Mouse (Mus musculus) embryonic facial prominence, embryonic 12.5 days (tissue): ENCODE results near the gene Cpne6. TPM values are rescaled to one million over a fixed set of nuclear protein-coding genes. Genes with fewer than 3 reads are reported as not detected.

ENCODE experiments used
- ATAC-seq: fragments of 200-750 bp; cut with Nextera tagmentation; 2 replicates; pipeline ENCODE4 v1.8.0; 2017; ENCODE audit not compliant: insufficient number of reproducible peaks, insufficient read depth, low FRiP score, low TSS enrichment
- H3K27ac ChIP-seq: fragments of 300-500 bp; sonication (generic); 2 replicates; pipeline ENCODE4 v1.5.1; 2016; ENCODE audit warnings: mild to moderate bottlenecking
- H3K27me3 ChIP-seq: fragments of 300-500 bp; sonication (generic); 2 replicates; pipeline ENCODE4 v1.6.1; 2016; ENCODE audit warnings: mild to moderate bottlenecking, moderate library complexity
- H3K36me3 ChIP-seq: fragments of 300-500 bp; sonication (generic); 2 replicates; pipeline ENCODE4 v1.6.1; 2016; ENCODE audit warnings: mild to moderate bottlenecking
- H3K4me1 ChIP-seq: fragments of 300-500 bp; sonication (generic); 2 replicates; pipeline ENCODE4 v1.6.1; 2016
- H3K4me2 ChIP-seq: fragments of 300-500 bp; sonication (generic); replicated peaks from 2 replicates; pipeline ENCODE4 v1.6.1; 2016; ENCODE audit warnings: mild to moderate bottlenecking, moderate library complexity
- H3K4me3 ChIP-seq: fragments of 300-500 bp; sonication (generic); 2 replicates; pipeline ENCODE4 v1.5.1; 2016; ENCODE audit warnings: mild to moderate bottlenecking
- H3K9ac ChIP-seq: fragments of 300-500 bp; sonication (generic); 2 replicates; pipeline ENCODE4 v1.6.1; 2016; ENCODE audit warnings: mild to moderate bottlenecking, moderate library complexity
- H3K9me3 ChIP-seq: fragments of 300-500 bp; sonication (generic); 2 replicates; pipeline ENCODE4 v1.6.1; 2016; ENCODE audit warnings: mild to moderate bottlenecking, moderate library complexity
- WGBS: fragments of 180-500 bp; shearing (Covaris S2); methylation state at CpG from one replicate; pipeline ENCODE4 v1.1.7; 2016; 5-methylcytosine and 5-hydroxymethylcytosine counted together
- polyA plus RNA-seq: library from polyadenylated mRNA; unstranded; fragments of >200 nt; fragmentation: Nextera tagmentation; extraction: Ambion mirVana; gene quantifications from 2 replicates; pipeline ENCODE4 v1.2.1, GENCODE M21; 2016

Gene Cpne6
- polyA plus RNA-seq, 1 experiment from 2014 or later = 0.90 TPM

DNA sequence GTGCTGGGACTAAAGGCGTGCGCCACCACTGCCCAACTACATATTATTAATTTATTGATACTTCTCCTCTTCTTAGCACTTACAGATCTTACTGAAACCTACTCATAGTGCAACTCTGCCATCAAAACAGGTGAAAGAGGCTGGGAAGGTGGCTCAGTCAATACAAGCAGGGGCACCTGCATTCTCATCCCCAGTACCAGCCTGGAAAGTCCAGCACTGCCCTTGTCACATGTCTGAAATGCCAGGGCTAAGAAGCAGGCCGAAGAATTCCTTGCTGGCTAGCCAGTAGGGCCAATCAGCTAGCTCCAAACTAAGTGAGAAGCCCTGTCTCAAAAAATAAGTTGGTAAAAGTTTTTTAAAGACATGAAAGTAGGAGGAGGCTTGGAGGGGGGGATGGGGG, 47.3 kb downstream of the Cpne6 start:
- no peak overlapping the region for H3K4me3 ChIP-seq
- H3K9ac ChIP-seq = no peak overlapping the region
- no peaks in the 10 kb centered on the region for H3K27me3 ChIP-seq
- WGBS = 91% methylated on average over 3 of the region's 3 CpGs
- no peak for ATAC-seq
- H3K36me3 ChIP-seq = no peaks in the 10 kb centered on the region
- peaks cover 18% of the 10 kb centered on the region for H3K4me1 ChIP-seq
- H3K4me2 ChIP-seq = no peak overlapping the region
- no peak overlapping the region for H3K27ac ChIP-seq
- H3K9me3 ChIP-seq = no peaks in the 10 kb centered on the region

DNA sequence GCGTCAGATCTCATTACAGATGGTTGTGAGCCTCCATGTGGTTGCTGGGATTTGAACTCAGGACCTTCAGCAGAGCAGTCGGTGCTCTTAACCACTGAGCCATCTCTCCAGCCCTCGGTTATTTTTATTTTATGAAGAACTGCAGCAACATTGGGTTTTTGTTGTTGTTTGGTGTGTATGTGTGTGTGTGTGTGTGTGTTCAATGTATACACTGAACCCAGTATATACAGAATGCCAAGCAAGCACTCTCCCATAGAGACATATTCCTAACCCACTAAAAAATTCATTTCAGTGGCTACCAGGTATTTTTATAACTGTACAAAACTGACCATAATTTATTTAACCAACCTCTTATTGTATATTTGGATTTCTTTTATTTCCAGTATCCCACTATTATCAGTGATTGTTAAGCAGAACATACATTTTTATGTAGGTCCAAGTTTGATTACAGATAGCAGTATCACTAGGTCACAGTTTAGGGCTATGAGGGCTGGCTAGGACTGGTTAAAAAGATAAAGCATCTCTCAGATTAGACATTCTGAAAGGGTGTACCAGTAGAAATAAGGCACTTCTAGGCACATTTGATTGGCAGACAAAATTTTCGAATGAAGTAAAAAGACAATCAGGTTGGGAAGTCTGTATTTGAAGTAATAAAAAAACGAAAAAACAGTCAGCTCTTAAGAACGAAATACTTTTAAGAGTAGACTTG, 48.6 kb downstream of the Cpne6 start:
- H3K27ac ChIP-seq = no peak overlapping the region
- WGBS = 55% methylated on average over 6 of the region's 6 CpGs
- peak overlapping the region; percentile 70 for H3K4me2 ChIP-seq
- H3K4me3 ChIP-seq = peak overlapping the region; percentile 67
- H3K9ac ChIP-seq = peak overlapping the region; percentile 80; the same call in 1 of the 2 replicates
- H3K36me3 ChIP-seq = peaks cover 7% of the 10 kb centered on the region
- H3K9me3 ChIP-seq = no peaks in the 10 kb centered on the region
- peaks cover 18% of the 10 kb centered on the region for H3K4me1 ChIP-seq
- no peaks in the 10 kb centered on the region for H3K27me3 ChIP-seq
- ATAC-seq = no peak

DNA sequence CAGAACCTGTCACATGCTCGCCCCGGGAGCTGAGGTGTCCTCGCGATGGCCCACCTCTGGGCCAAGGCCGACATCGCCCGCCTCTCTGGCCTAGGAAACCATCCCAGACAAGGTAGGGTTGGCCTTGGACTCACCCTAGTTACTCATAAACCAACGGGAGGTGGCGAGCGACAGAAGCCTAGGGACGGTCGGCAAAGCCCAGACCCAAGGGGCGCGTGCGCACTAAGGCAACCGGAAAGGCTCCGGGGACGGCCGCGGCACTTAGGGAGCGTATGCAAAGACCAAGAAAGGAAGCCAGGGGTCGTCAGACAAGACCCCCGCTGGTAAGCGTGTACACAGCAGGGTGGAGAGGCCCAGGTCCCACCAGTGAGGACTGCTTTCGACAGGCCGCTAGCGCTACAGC, 49.6 kb downstream of the Cpne6 start, which contains the start of gene Dcaf11:
Gene Dcaf11 (plus strand): TSS at position 208 of the 403 bp plus-strand sequence.
- ATAC-seq = peak; percentile 85
- WGBS = under 1% methylated on average over 27 of the region's 27 CpGs

DNA sequence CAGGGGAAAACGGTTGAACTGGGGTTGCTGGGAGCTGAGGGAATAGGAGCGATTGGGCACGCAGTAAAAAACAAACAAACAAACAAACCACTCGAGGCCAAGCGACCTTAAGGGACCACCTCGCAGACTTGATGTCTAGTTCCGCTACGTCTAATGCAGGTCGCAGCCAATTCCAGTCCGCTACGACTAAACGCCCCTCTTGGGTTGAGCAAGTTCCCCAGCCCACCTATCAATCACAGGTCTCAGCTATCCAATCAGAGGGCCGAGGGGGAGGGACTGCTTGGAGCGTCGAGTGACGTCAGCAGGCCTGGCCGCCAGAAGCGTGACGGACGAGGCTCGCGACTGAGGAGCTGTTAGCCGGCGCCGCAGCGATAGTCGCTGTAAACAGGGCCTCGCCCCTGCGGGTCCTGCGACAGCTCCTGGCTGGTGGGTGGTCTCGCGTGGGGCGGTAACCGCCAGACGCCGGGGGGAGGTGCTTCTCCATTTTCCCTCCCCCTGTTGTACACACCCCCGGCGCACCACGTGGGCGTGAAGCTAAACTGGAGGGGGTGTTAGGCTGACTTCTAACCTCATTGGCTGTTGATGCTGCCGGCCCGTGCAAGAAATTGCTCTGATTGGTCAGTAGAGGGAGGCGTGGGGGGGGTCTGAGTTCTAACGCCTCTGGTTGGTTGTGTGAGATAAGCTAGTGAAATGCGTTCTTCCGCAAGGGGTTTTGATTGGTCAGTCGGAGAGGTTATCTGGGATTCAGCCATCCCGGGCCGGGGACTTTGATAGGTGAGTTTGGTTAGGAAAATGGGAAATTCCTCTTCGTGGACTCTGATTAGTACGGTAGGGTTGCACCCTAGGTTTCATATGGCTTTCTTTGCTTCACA, 50.2 kb downstream of the Cpne6 start, which contains the start of gene A730061H03Rik:
Gene A730061H03Rik (minus strand): TSS at position 205 of the 872 bp plus-strand sequence.
- Histone ChIP-seq H3K27ac (peak within 1 kb of the TSS; percentile 95), H3K9ac (peak within 1 kb of the TSS; percentile 80), H3K36me3 (peaks cover 23% of the 10 kb centered on the region), H3K27me3 (no peaks in the 10 kb centered on the region), H3K4me1 (peaks cover 18% of the 10 kb centered on the region), H3K4me2 (peak within 1 kb of the TSS; percentile 70), H3K4me3 (peak within 1 kb of the TSS; percentile 67), H3K9me3 (no peaks in the 10 kb centered on the region)
- WGBS = under 1% methylated on average over 51 of the region's 51 CpGs
- peak; percentile 94 for ATAC-seq

More for the DNA sequence above, 49.6 kb downstream of the Cpne6 start, which contains the start of gene Dcaf11:
- Histone ChIP-seq H3K27me3 (no peaks in the 10 kb centered on the region), H3K4me3 (peak within 1 kb of the TSS; percentile 67), H3K36me3 (peaks cover 16% of the 10 kb centered on the region), H3K9ac (peak within 1 kb of the TSS; percentile 80), H3K4me2 (peak within 1 kb of the TSS; percentile 70), H3K4me1 (peaks cover 18% of the 10 kb centered on the region), H3K27ac (peak within 1 kb of the TSS; percentile 95), H3K9me3 (no peaks in the 10 kb centered on the region)

DNA sequence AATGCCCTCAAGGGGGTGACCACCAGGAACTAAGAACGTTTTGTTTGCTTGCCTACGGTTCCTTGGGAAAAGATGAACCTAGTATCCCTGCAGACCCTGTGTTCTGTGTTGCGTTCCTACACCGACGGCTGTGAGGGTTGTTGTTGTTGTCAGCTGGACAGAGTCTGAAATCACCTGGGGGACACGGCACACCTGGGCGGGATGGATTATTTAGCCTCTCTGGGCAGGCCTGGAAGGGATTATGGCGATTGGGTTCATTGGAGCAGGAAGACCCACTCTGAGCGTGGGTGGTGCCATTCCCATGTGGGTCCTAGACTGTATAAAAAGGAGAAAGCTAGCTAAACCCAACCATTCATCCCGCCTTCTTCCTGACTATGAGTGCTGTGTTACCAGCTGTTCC, 51.6 kb downstream of the Cpne6 start:
- H3K36me3 ChIP-seq = peaks cover 37% of the 10 kb centered on the region
- H3K4me3 ChIP-seq = peak overlapping the region; percentile 67
- H3K9me3 ChIP-seq = no peaks in the 10 kb centered on the region
- no peak overlapping the region for H3K9ac ChIP-seq
- H3K4me2 ChIP-seq = peak overlapping the region; percentile 70
- peaks cover 16% of the 10 kb centered on the region for H3K4me1 ChIP-seq
- H3K27ac ChIP-seq = no peak overlapping the region
- WGBS = 73% methylated on average over 10 of the region's 10 CpGs
- H3K27me3 ChIP-seq = no peaks in the 10 kb centered on the region
- ATAC-seq = no peak

DNA sequence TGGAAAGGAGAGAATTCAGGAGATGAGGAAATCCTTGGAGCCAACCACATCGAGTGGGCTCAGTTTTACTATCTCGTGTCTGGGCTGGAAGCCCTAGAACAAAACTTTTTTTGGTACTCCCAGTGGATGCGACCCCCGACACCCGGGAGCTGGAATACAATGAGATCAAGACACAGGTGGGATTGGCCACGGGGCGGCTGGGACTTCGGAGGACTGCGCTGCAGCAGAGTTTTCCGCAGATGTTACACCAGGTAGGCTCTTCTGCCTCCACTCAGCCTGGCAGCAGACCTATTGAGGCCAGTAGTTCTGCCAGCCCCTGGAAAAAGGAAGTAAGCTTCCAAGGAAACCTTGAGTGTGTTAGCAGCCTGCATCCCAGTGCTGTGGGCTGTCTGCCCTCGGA, 53.0 kb downstream of the Cpne6 start:
- Histone ChIP-seq H3K27ac (no peak overlapping the region), H3K36me3 (peaks cover 51% of the 10 kb centered on the region), H3K4me1 (peaks cover 15% of the 10 kb centered on the region), H3K4me2 (no peak overlapping the region), H3K9ac (no peak overlapping the region), H3K4me3 (no peak overlapping the region), H3K27me3 (no peaks in the 10 kb centered on the region), H3K9me3 (no peaks in the 10 kb centered on the region)
- 87% methylated on average over 11 of the region's 11 CpGs for WGBS
- ATAC-seq = no peak

DNA sequence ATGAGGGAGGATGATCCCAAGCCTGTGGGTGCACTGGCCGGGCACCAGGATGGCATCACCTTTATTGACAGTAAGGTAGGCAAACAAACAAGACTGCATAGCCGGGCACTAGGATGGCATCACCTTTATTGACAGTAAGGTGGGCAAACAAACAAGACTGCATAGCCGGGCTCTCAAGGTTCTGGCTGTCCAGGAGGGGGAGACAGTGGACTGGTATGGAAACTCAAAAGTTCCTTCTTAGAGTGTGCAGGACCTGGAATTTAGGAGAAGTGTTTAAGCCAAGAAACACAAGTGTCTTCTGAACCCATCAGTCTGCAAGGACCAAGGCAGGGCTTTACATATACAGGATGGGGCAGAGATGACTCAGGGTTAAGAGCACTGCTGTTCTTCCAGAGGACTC, 55.5 kb downstream of the Cpne6 start:
- no peak overlapping the region for H3K4me3 ChIP-seq
- H3K36me3 ChIP-seq = peaks cover 67% of the 10 kb centered on the region
- 84% methylated on average over 3 of the region's 3 CpGs for WGBS
- no peak overlapping the region for H3K4me2 ChIP-seq
- no peaks in the 10 kb centered on the region for H3K9me3 ChIP-seq
- H3K4me1 ChIP-seq = peaks cover 12% of the 10 kb centered on the region
- no peak overlapping the region for H3K27ac ChIP-seq
- H3K9ac ChIP-seq = no peak overlapping the region
- no peak for ATAC-seq
- H3K27me3 ChIP-seq = no peaks in the 10 kb centered on the region

Other genes with a start within 250 kb of the Cpne6 start
- gene Dhrs4, start 31.7 kb upstream of the Cpne6 start, polyA plus RNA-seq = 88.7 and 92.1 TPM in 2 replicates
- gene Carmil3, start 19.8 kb upstream of the Cpne6 start, polyA plus RNA-seq = 6.2 TPM in 2 replicates
- 0.11 TPM in 1 of 2 replicates, not detected in the other for gene Nrl, start 14.5 kb downstream of the Cpne6 start, polyA plus RNA-seq
- 35.2 and 36.1 TPM in 2 replicates for gene Pck2, start 29.8 kb downstream of the Cpne6 start, polyA plus RNA-seq
- gene Dcaf11, start 49.6 kb downstream of the Cpne6 start, polyA plus RNA-seq = 71.3 and 78.4 TPM in 2 replicates
- gene A730061H03Rik, start 50.0 kb downstream of the Cpne6 start, polyA plus RNA-seq = not detected in 2 replicates
- gene Fitm1, start 65.2 kb downstream of the Cpne6 start, polyA plus RNA-seq = 8.7 and 9.1 TPM in 2 replicates
- gene Psme1, start 67.7 kb downstream of the Cpne6 start, polyA plus RNA-seq = 131 and 143 TPM in 2 replicates
- 4.6 and 4.9 TPM in 2 replicates for gene Emc9, start 74.9 kb downstream of the Cpne6 start, polyA plus RNA-seq
- 247 and 255 TPM in 2 replicates for gene Psme2, start 80.7 kb downstream of the Cpne6 start, polyA plus RNA-seq
- 20.6 and 25.4 TPM in 2 replicates for gene Rnf31, start 81.3 kb downstream of the Cpne6 start, polyA plus RNA-seq
- 9.5 and 10.6 TPM in 2 replicates for gene Irf9, start 93.1 kb downstream of the Cpne6 start, polyA plus RNA-seq
- gene Rec8, start 107.6 kb downstream of the Cpne6 start, polyA plus RNA-seq = 7.8 and 8.2 TPM in 2 replicates
- 99.8 and 117 TPM in 2 replicates for gene Ipo4, start 125.5 kb downstream of the Cpne6 start, polyA plus RNA-seq
- gene Gm49378, start 127.5 kb downstream of the Cpne6 start, polyA plus RNA-seq = 0.87 and 3.0 TPM in 2 replicates
- 102 TPM in 2 replicates for gene Tm9sf1, start 133.4 kb downstream of the Cpne6 start, polyA plus RNA-seq
- gene Tssk4, start 139.7 kb downstream of the Cpne6 start, polyA plus RNA-seq = 0.55 and 0.97 TPM in 2 replicates
- 64.9 and 66.4 TPM in 2 replicates for gene Mdp1, start 150.1 kb downstream of the Cpne6 start, polyA plus RNA-seq
- 74.7 and 78.3 TPM in 2 replicates for gene Gmpr2, start 161.5 kb downstream of the Cpne6 start, polyA plus RNA-seq
- 585 and 596 TPM in 2 replicates for gene Nedd8, start 161.7 kb downstream of the Cpne6 start, polyA plus RNA-seq
- gene Tinf2, start 171.4 kb downstream of the Cpne6 start, polyA plus RNA-seq = 54.1 and 54.2 TPM in 2 replicates
- 1.6 and 1.7 TPM in 2 replicates for gene Tgm1, start 203.5 kb downstream of the Cpne6 start, polyA plus RNA-seq
- 27.8 and 30.3 TPM in 2 replicates for gene Rabggta, start 211.8 kb downstream of the Cpne6 start, polyA plus RNA-seq
- gene Dhrs1, start 235.2 kb downstream of the Cpne6 start, polyA plus RNA-seq = 81.5 and 86.7 TPM in 2 replicates
- 51.0 and 57.3 TPM in 2 replicates for gene Nop9, start 235.2 kb downstream of the Cpne6 start, polyA plus RNA-seq
- gene Cideb, start 248.0 kb downstream of the Cpne6 start, polyA plus RNA-seq = 0.19 and 0.50 TPM in 2 replicates